Mouse (Mus musculus) heart, adult 8-10 months (tissue): ENCODE data around the gene Manbal. TPM values are rescaled to one million over a fixed set of nuclear protein-coding genes. Genes with fewer than 3 reads are reported as not detected.

ENCODE experiments used
- DNase-seq: peaks from one replicate; pipeline ENCODE4 v3.0.0; 2022; ENCODE audit warnings: low spot score
- total RNA-seq, 4 experiments: library from RNA; stranded (reverse); gene quantifications; 2 replicates each; pipeline ENCODE4 v1.2.4; 2022

The Manbal gene
- 10 to 100 TPM; 19.6 to 24.3 (median 22.9) TPM for total RNA-seq

DNA sequence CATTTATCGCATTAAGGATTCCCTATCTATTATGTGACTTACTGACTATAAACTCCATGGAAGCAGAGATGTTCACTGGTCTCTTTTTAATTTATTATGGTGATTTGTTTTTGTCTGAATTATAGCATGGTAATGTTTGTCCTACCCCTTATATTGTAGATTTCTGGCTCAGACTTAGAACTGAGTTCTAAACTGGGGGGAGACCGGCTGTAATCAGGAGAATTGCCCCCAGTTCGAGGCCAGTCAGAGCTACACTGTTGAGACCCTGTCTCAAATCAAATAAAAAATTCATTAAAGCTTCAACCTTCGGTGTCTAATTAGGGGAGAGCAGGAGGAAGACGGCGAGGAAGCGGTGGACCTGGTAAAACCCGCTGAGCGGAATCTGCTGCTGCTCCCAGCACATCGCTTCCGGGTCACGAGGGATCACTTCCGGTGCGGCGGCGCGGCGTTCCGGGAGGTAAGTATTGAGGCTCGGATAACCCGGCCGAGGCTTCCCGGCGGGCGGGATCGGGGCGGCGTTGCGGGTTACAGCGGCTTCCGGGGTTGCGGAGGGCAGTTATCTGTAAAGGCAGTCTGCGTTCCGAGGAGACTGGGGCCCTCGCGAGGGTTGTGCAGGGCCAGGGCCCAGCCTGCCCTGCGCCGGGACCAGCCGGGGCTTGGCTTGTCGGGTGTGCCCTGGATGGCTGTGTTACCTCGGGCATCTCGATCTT lies at the start of gene Manbal:
Gene Manbal, plus strand, starts transcription at position 411 of the 710 bp plus-strand sequence.
- DNase-seq: peak; percentile 94

DNA sequence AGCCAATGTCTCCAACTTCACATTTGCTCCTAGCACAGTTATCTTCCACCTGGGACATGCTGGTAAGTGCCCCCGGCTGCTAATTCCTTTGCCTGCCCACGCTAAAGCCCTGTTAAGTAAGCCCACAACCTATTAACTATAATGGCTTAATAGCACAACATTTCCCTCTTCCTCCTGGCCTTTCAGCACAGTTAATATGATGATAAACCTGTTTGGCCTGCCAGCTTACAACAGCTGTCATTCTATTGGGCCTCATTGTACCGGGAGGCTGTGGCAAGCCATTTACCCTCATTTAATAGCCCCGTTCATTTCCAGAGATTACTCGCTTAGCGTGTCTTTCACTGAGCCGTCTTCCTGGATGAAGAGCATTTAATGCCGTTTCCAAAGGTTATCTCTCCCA lies 47.3 kb upstream of the Manbal start:
- no peak for DNase-seq

DNA sequence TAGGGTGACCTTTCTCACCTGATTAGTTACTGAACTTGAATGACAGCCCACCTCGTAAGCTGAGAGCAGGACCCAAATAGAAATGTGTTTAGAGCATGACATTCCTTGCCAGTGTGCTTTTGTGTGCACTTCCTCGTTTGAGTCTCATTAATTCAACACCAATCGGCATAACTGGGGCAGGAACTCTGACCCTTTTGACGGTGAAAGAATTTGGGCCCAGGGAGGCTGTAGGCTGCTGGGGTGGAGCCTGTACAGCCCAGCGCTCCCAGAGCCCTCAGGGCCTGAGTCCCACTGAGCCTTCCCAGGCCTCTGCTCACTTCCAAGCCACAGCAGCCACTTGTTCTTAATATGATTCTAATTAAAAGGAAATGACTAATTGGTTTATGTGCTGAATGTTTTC lies 46.5 kb upstream of the Manbal start:
- DNase-seq: no peak

DNA sequence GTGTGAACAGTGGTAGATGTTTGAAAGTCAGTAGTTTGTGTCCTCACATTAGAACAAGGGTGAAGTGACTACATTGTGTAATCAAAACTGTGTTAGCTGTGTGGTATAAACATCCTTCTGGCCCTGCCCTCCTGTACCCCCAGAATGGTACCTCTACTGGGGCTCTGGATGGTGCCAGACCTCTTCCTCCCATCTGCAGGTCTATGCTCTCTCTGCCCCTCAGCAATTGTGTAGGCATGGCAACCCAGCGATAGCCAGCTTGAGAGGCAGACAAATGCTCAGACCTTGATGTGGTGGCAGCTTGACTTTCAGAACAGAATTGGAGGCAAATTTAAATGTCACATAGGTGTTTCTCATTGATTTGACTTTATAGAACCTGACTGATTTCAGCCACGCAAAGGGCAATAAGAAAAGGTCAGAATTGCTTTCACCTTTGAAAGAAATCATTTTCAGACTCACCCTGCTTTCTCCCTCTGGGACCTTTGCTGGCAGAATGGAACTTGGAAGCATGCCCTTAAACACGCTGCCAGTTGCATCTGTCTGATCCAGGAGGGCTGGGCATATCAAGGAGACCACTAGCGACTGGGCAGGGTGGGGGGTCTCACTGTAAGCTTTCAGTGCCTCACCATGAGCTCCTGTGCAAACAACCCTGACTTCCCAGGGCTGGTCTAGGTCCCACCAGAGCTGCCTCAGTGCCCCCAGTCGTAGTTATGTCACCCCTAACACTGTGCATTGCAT lies 45.2 kb upstream of the Manbal start:
- no peak for DNase-seq

DNA sequence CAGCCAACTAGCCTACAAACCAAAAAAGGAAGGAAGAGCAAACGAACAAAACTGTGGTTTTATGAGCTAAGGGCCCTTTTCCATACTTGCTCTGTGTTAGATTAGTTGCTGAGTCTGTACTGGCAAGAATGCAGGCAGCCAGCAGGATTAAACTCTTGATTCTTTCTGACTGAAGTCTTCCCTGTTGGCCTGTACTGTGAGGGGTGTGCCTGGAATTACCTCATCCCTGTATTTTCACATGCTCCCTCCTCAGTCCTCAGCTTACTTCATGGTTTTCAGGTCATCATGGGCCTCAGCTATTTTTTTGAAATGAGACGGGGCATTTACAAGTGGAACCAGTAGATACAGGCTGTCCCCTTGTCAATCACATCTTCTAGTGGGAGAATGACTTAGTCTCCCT lies 42.2 kb upstream of the Manbal start:
- no peak for DNase-seq

DNA sequence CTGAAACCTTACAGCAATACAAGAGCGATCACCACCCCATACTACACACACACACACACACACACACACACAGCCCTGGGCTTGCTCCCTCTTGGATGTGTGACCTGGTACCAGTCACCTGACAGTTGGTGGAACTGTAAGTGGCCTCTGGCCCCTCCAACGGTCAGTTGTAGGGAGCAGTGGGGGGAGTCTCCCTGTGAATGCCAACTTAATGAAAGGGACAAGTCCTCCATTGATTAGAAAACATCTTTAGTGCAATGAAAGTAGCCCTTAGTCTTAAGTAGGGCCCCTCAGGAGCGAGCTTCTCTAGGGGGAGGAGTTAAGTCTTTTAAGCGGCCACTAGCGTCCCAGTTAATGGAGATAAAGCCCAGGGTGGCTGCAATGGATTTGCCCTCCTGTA lies 39.3 kb upstream of the Manbal start:
- no peak for DNase-seq

DNA sequence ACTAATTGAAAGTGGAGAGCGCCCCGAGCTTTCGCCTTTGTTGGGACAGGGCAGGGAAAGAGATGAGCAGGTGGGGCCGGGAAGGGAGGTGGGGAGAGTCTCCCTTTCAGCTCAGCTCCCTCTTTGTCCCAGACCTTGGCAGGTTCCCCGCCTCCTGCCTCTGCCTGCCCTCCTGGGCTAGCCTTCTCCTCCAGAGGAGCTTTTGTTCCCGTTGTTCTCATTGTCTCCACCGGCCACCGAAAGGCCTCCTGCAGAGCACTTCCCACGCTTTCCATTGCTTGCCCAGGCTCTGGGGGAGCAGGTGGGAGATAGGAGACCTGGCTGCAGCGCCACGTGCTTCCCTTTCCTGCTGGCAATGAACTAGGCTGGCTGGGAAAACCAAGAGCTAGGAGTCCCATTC lies 38.8 kb upstream of the Manbal start:
- DNase-seq: no peak

DNA sequence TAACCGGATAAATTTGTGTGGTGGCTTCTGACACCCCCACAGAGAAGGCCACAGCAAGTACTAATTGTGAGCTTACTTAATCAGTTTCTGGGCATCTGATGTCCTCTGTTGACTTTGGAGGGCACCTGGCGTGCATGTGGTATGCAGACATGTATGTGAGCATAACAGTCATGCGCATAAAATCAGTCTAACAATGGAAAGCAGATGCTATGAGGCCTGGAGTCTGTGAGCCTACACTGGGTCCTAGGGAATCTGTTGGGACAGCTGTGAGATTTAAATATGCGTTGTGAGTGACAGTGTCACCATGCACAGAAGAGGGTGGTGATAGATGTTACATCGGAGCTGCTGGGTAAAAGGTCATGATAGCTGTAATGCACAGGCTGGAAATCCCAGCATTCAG lies 35.3 kb upstream of the Manbal start:
- DNase-seq: no peak

DNA sequence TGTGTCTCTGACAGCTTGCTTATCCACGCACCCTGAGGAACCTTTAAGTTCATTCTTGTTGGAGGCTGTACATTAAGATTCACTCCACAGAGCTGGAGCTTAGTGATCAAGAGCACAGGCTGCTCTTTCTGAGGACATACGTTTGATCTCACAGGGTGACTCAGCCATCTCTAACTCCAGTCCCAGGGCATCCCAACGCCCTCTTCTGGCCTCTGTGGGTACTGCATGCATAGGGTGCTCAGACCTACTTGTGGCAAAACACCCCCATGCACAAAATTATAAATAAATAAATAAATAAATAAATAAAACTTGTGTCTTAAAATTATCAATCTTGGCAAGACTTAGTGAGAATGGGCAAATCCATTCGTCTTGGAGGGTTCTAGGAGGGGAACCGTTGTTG lies 28.7 kb upstream of the Manbal start:
- DNase-seq: peak; percentile 31

DNA sequence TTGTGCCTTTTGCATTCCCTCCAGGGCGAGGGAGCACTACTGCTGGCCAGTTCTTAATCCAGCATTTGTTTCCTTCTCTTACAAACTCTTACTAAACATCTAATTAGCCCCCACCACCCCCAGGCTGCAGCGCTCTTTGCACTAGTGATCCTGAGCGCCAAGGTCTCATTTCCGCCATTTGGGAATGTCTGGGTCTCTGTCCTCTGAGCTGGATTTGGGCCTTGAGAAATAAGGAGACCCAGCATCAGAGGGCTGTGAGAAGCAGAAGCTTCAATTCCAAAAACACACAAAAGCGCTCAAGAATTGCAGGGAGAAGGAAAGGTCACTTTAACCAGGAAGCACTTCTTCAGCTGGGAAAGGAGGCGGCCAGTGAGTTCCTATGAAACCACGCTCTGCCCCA lies 27.9 kb upstream of the Manbal start:
- DNase-seq: no peak

DNA sequence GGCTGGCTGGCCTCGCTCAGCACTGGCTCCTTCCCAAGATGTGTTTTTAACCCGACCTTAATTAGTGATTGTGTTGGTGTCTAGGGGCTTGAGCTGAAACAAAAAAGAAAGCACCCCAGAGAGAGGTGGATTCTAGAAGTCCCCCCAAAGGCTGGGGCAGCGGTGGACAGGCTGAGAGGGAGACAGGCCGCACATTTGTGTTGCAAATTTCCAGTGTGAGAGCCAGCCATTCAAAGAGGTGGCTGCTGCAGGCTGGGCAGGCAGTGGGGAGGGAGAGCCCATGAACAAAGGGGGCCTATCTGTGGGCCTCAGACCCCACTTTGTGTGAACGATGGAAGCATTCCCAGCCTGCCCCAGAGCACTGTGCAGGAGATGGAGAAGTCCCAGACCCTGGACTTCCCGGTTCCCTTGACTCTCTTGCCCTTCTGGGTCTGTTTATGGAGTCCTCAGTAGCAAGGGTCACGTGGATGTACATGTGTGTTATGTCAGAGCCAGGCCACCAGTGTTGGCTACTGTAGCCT lies 27.1 kb upstream of the Manbal start:
- DNase-seq: peak; percentile 26

DNA sequence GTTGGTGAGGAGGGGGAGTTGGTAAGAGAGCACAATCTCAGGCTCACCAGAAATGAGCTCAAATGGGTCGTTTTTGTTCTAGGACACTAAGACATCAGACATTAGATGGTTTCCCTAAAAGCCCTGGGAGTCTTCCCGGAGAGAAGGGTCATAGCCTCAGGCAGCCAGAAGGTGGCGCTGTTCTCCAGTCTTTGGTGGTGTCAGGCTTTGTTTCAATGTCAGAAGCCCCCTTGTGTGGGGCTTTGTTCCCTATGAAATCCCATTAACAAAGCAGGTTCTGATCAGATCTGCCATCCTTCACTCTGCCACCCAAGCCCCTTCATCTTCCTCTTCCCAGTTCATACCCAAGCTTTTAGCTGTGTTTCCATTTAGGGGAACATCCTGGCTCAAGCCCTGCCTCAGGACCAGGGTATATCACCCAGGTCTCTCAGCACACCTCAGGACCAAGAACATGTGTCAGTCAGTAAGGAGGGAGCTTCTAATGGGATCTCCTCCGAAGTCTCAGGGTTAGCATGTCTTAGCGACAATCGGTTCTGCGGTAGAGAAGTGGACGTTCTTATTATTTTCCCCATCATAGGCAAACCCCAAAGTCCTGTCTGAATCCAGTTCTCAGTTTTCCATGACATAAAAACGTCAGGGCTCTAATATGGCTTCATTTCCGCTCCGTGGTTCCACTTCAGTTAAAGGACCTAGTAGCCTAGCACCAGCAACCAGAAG lies 25.7 kb upstream of the Manbal start:
- peak; percentile 62 for DNase-seq

DNA sequence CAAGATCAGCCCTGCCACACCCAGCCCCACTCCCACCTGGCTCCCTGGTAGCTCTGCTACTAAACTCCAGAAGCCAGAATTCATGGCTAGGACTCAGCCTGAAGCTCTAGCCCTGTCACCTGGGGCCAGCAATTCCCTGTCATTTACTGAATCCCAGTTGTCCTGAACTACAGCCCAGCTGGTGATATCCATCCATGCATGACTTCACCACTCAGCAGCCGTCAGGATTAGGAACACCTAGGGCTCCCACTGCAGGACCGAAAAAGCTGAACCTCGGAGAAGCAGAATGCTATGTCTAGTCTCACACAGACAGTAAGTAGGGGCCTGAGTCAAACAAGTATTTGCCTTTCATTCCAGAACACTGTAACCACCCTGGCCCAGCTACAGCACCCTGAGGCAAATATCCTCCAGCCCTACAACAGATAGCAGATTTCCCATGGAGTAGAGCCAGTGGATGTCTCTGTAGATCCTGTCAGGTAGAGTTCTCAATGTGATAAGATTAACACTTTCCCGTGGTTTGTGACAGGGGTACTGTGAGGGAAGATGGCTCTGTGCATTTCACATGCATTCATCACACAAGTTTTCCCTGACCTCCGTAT lies 25.0 kb upstream of the Manbal start:
- DNase-seq: no peak

DNA sequence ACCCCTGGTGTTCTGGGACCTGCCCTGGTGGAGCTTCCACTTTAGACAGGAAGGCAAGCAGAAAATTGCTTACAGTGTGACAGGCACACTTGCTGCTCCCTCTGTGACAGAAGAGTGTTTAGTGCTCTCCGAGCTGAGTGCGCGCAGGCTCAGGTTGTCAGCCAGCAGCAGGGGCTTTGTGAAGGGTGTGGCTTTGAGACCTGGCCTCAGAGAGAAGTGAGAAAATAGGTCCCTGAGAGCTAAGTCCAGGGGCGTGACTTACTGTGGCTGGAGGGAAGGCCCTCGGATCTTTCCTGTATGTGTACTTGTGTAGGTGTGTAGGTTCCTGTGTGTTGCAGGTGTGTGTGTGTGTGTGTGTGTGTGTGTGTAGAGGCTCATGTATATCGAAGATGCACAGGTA lies 24.1 kb upstream of the Manbal start:
- DNase-seq: no peak

DNA sequence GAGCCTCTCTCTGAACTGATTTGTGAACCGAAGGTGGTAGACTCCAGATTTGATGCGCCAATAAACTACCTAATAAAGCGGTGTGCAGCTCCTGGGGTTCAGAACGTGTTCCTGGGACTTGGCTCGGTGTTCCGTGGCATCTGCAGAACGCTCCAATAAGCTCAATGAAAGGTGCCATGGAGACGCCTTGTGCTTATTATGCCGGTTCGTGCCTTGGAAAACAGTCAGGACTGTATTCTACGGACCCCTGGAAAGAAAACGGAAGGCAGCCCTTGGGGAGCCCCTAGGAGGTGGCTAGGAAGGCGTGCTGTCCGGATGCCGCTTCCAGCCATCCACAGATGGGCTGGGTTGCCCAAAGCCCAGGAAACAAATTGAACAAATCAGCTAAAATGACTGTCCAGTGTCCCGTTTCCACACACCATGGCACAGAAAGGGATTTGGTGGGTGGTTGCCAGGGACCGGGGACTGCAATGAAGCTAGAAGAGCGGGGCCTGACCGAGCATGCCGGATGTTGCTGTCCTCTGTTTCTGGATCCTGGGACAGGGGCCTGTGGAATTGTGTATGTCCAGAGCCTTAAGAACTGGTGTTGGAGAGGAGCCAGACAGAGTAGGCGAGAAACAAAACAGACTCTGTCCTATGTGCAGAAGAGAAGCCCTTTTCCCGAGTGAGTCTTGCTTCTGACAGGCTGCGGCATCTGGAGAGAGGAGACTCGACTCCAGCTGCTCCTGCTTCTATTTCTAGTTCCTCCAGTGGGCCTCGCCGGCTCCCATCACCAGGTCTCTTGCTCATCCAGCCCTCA lies 19.8 kb upstream of the Manbal start, which contains the start of gene Ghrh:
Gene Ghrh, minus strand, starts transcription at position 146 of the 799 bp plus-strand sequence.
- DNase-seq: peak; percentile 13

DNA sequence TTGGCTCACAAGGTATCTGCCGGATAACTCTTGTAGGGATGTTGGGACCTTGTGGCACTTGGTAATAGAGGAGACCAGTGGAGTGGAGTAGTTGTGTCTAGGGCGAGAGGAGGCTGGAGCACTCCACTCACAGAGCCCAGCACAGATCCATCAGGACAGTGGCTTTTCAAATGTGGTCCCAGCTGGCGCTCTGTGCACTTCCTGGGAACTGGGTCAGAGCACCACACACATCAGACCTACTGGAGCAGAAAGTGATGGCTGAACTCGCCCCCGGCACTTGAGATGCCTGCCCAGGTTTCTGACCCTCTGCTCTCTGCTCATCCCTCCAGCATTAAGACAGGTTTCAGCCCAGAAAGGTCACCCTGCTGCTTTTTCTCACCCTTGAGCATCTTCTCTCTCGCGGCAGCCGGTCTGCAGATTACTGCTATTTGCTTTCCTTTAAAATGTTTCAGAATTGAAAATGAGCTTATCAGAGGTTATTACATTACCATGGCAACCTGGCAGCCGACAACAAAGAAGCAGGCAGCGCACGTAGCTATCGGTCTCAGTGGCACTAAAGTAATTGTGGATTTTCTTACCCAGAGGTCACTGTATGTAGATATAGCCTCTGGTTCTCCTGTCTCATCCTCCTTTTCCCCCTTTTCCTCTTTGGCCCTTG lies 18.1 kb upstream of the Manbal start:
- no peak for DNase-seq

DNA sequence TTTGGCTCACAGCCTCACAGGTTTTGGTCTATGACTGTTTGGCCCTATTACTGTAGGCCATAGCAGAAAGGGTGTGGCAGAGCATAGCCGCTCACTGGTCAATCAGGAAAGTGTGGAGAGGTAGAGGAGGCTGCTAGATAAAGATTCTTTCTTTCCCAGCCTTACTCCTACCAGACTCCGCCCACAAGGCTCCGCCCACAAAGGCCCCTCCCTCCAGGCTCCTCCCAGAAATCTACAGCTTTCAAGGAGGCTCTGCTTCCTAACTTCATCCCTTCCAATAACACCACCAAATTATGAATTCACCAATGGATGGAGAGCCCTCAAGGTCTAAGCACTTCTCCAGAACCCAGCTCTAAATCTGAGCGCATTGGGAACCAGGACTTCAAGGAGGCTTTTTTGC lies 14.2 kb upstream of the Manbal start:
- DNase-seq: no peak

DNA sequence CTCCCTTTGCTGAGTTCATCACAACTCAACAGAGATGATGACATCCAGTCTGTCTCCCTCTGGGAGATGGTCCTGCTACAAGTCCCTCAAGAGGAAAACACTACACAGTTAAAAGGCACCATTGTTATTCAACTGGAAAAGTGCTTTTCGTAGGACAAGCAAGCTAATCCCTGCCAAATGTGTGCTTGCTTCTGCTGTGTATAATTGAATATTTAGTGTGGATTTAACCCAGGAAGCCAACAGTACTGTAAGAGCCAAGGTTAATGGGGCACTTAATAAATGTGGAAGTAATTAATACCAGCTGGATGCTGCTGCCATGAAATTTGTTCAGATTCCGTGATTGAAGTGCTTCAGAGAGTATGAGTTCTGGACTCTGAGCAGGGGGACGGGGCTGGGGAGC lies 13.3 kb upstream of the Manbal start:
- DNase-seq: no peak

DNA sequence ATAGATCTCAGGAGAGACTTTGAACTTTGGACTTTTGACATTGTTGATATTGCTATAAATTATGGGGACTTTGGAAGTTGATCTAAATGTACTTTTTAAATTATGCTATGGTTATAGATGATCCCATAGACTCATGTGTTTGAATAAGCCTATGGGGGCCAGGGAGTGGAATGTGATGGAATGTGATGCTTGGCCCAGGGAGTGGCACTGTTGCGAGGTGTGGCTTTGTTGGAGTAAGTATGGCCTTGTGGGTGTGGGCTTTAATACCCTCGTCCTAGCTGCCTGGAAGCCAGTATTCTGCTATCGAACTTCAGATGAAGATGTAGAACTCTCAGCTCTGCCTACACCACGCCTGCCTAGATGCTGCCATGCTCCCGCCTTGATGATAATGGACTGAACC lies 7.4 kb upstream of the Manbal start:
- DNase-seq: no peak

DNA sequence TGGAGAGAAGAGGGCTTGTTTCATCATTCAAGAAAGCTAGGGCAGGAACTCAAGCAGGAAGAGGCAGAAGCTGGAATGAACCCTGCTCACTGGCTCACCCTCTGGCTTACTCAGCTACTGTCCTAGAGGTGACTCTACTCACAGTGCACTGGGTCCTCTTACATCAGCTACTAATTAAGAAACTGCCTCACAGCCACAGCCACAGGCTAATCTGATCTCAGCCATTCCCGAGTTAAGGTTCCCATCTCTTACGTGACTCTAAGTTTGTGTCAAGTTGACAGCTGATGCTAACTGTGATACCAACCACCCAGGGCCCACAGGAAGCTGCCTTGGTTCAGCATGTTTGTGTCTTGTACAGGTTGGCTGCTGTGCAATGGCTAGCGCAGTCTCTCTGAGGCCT lies 4.4 kb upstream of the Manbal start:
- no peak for DNase-seq

DNA sequence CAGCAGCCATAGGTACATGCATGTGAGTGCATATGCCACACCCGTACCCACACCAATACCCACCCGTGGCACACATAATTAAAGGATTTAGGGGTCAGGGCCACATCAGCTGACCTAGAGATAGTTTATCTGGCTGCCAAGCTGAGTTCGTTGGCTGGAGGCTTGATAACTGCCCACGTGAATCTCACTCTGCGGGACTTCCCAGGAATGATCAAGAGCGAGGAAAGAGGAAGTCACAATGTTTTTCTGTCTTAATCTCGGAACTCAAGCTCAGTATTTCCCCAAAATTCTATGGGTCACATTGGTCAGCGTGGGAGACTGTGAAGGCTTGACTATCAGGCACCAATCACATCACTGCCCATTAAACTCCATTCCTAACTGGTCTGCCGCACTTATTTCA lies 632 bp upstream of the Manbal start:
- peak; percentile 27 for DNase-seq
